Mouse (Mus musculus): ENCODE data around the gene Cnot1.

The Cnot1 gene

DNA sequence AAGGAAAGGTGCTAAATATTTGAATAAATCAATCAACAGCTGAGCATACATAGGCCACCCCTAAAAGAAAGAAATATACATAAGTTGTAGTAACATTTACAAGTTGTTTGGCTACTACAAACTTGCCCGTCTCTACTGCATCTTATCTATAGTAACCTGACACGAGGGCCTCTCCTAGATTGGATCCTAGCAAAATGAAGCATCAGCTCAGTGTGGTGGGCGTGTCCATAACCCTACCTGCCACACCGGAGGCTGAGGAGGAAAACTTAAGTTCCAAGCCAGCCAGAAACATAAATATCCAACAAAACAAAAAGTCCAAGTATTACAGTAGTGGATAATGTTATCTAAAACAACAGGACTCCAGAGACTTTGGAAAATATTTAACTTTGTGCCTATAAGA lies 79.6 kb downstream of the Cnot1 start:
- DNase-seq (ENCODE audit: low spot score), result no peak

- no peak for DNase-seq (ENCODE audit: low spot score)
These were observed 90.5 kb downstream of the Cnot1 start for GRCm38 (mm10) chr8:95716546-95717335.

GRCm38 (mm10) chr8:95715676-95716531 lies 91.4 kb downstream of the Cnot1 start, which contains the start of gene Setd6:
Setd6 (plus strand) TSS chr8:95715881.
- no peak for DNase-seq (ENCODE audit: low spot score)

DNA sequence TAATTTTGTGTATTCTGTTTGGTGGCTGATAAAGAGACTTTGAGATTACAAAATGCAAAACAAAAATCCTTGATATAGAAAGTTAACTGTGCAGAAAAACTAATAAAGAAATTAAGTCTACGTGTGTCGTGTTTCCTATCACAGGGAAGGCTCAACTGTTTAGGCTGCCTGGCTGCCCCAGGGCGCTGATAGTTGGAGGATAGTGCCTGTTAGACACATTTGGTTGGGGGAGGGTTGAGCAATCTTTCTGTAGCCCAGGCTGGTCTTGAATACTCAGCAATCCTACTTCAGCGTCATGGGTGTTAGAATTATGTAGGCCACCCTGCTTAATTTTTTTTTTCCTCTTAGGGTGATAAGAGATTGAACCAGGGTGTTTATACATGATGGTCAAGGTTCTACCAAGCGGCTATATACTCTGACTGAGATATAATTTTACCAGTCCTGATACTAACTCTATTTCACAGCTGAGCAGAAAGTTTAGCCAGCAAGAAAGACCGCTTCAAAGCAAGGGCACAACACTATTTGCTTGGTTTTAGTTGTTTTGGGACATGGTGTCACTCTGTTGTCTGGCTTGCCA lies 92.3 kb downstream of the Cnot1 start:
- no peak for DNase-seq (ENCODE audit: low spot score)

GRCm38 (mm10) chr8:95714367-95714766 lies 92.9 kb downstream of the Cnot1 start:
- DNase-seq (ENCODE audit: low spot score), result no peak

DNA sequence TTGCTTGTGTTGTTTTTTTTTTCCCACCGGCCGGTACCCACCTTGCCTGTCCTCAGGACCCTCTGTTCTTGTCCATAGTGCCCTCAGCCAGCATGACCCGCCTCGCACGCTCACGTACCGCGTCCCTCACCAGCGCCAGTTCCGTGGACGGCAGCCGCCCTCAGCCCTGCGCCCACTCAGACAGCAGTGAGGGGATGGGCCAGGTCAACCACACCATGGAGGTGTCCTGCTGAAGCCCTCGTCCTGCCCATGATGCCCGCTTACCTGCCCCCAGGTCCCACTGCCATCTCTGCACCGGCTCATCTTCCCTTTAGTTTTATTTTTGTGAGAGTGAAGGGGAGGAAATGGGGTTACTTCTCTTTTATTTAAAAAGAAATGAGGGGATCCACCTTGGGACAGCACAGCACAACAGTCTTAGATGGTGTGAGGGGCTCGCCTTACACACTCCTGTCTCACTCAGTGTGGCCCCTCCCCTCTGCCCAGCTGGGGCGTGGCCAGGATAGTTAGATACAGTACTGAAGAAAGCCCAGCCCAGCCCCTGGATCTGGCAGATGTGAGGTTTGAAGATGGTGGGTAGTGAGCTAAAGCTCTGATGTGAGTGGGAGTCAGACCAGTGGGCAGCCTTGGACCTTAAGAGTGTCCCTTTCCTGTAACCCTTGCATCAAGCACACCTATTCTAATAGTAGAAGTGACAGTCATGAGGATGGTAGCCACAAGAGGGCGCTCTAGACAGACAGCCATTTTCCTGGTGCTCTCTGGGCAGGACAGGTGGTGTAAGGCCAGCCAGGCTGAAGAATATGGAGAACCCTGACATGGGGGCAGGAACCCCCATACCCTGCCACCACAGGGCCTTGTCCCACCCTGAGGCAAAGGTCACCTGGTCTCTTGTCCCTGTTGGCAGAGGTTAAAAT lies 93.9 kb downstream of the Cnot1 start:
- no peak for DNase-seq (ENCODE audit: low spot score)

- no peak for DNase-seq (ENCODE audit: low spot score)
These were observed 94.9 kb downstream of the Cnot1 start for GRCm38 (mm10) chr8:95712395-95712794.

DNA sequence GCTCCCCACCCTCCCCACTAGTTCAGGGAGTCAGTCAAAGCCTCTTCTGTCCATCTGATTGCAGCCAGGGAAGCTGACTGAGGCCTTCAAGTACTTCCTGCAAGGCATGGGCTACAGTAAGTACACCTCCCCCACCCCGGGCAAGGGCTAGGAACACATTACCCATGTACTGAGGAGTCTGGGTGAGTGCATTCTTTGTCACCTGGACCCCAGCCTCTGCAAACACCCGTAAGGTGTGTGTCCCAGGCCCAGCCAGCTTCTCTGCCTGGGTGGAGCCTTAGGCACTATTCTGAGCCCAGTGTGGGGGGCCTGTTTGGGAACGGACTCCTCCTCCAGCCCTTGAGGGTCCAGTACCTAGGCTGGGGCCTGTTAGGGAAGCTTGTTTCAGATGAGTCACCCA lies 96.2 kb downstream of the Cnot1 start:
- no peak for DNase-seq (ENCODE audit: low spot score)

GRCm38 (mm10) chr8:95709579-95709978 lies 97.7 kb downstream of the Cnot1 start:
- DNase-seq (ENCODE audit: low spot score), result no peak

DNA sequence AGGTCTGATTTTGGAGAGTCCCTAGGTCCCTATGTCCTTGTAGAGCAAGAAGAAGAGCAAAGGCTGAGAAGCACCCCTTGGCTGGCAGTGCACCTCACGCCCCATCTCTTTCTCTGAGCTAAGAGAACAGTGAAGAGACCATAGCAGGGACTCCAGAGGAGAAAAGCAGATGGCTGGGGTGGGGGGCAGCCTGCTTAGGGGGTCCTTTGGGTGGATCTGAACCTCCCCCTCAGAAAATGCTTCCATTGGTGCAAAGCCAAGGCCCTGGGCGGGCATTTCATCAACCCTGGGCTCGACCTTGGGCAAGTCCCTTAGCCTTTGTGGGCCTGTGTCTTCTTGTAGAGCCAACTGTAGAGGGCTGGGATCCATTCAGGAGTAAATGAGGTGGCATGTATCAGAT lies 102.7 kb downstream of the Cnot1 start:
- no peak for DNase-seq (ENCODE audit: low spot score)

DNA sequence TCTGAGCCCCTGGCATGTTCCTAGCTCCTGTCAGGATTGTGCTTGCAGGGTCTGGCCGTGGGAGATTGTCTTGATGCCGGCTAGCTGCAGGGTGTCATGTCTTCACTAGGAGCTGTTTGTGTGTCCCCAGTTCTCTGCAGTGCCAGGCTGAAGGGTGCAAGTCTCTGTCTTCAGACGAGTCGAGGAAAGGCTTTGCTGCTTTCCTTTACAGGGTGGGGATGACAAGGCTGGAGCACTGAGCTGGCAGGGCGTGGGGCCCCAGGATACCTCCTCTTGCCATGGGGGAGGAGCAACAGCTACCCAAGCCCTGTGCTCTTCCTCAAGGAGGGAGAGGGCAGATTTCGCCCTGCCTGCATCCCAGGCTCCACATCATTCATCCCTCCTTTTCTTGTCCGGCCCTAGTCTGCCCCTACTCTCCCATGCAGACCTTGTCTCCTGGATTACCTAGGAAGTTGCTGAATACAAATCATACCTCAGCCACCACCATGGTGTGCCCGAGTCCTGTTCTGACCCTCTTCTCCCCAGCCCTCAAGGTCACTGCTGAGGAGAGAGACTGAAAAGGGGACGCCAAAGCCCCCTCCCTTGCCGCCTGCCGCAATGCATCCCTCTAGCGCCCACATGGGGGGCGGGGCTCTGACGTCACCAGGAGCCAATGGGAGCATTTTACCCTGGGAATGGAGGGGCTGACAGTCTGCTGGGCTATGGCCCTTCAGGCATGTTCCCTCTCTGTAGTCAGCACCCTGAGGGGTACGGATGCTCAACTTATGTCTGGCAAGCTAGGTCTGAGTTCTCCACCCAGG lies 103.6 kb downstream of the Cnot1 start:
- DNase-seq (ENCODE audit: low spot score), result peak; percentile 79

GRCm38 (mm10) chr8:95702480-95703446 lies 104.5 kb downstream of the Cnot1 start:
- peak; percentile 91 for DNase-seq (ENCODE audit: low spot score)

GRCm38 (mm10) chr8:95701809-95702208 lies 105.5 kb downstream of the Cnot1 start:
- DNase-seq (ENCODE audit: low spot score), result no peak

DNA sequence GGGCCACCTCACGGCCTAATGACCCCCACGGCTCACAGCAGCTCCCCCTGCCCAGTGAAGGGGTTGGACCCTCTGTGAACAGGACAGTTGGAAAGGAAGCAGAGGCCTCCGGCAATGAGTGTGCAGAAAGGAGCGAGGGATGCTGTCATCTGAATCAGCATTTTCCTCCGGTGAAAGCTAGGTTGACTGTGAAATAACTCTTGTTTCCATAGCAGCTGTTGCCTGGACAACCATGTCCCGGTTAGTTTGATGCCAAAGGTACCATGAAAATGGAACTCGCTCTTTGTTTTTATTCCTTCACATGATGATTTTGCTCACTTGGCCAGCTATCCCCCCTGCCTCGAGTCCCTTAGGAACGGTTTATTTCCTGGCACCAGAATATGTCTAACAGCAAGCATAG lies 107.0 kb downstream of the Cnot1 start:
- peak; percentile 82 for DNase-seq (ENCODE audit: low spot score)

DNA sequence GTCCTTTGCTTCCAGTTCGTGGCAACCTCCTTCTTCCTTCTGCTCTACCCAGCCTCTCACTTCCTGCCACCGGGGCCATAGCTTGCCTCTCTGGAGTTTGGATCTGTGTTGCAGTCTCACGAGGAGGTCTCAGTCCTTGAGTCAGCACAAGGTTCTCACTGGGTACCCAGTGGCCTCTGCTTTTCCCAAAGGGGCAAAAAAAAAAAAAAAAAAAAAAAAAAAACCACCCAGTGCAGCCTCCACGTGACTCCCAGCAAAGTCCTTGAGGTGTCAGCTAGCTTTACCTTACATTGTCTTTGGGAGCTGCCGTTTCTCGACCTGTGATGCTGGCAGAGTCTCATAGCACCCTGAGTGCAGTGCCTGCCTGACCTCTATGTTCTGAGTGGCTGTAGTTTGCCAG lies 109.1 kb downstream of the Cnot1 start:
- no peak for DNase-seq (ENCODE audit: low spot score)

DNA sequence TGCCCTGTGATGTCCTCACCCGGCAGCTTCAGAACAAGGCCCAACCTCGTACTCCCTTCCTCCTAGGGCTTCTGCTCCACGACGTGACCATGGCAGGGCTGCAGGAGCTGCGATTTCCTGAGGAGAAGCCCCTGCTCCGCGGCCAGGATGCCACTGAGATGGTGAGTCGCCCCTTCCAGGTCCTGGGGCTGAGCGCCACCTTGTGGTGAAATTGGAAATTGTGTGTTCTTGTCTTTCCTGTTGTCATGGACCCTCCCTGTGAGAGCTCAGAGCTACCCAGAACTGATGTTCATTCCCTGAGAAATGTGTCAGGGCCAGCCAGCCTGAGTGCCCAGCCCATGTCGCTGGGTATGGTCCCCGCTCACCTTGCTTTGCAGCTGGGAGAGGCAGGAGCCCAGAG lies 110.1 kb downstream of the Cnot1 start:
- DNase-seq (ENCODE audit: low spot score), result peak; percentile 80

- no peak for DNase-seq (ENCODE audit: low spot score)
These were observed 110.6 kb downstream of the Cnot1 start for GRCm38 (mm10) chr8:95696661-95697060.

DNA sequence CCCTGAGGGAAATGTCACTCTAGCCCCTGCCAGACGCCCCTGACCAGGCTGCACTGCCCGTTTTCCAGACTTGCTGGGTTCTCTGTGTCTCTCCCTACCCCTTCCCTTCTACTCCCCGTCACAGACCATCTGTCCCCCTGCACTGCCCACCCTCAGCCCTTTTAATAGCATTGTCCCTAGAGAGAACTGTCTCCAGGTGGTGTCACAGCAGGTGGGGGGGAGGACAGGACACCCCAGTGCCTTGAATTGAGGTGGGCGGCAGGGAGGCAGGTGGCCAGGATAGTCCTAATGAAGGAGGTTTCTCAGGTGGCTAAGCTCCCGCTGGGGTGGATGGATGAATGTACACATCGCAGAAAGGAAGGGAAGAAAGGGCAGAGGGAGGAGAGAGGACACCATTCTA lies 112.6 kb downstream of the Cnot1 start:
- no peak for DNase-seq (ENCODE audit: low spot score)

DNA sequence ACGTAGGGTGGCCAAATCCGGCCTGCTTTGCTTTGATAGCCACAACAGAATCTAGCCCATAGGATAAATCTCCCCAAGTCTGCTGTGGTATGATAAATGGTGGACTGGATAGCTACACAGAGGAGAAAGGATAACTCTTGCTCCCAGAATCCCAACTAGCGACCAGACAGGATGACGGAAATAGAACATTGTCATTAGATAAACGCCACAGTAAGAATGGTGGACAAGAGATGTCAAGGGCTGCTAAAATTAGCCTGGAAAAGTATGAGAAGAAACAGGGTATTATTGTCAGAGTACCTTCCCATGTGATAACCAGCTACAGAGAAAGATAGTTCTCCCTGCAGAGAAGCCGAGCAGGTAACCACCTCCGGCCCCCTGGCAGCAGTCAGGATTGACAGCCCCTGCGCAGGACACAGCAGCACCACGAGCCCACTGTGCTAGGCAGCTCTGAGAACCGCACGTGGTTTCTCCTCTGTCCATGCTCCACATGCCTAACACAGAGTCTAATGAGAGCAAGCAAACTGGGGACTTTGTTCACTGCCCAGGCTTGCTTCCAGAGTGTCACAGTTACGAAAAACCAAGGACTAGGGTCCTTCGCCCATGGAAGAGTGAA lies 116.2 kb downstream of the Cnot1 start:
- no peak for DNase-seq (ENCODE audit: low spot score)

Data from left cerebral cortex, adult 11 months (tissue).